ENCODE assay signal across 12 mouse cellular contexts in the genomic region with DNA sequence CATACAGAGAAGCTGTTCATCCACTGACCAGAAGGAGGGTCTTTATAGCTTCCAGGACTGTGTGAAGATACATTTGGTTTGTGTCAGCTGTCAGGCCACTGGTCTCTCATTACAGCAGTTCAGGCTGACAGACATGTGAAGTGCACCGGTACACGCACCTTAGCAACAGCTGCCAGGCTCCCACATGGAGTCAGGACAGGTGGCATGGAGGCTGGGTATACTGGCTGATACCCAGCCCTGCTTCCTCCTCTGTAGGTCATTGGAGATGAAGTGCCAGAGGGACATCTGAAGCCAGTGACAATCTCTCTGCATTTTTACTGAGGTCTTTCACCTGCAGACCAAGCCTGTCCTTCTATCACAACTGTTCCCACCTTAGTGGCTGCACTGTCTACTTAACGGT.
DNase-seq lines count a peak whose midpoint lies in the region.
"Had no signal": no experiment of that assay in that cellular context is flagged by ENCODE, and none has a peak within 500 bp of the region (broad histone marks: within the 10 kb centered on the region; RNA-seq: fewer than 3 reads in every experiment).

No protein-coding gene starts in this region.

- peak; percentile 50 for DNase-seq in gastrocnemius, adult 18-20 months (ENCODE audit: low spot score)
- DNase-seq in gastrocnemius, postnatal 10 days, result no peak
- DNase-seq in brain, adult 2 months (ENCODE audit: low read depth, low spot score), result peak; percentile 54
- peak; percentile 57 for DNase-seq in cerebellum, adult 9-10 months
- peak; percentile 81 for DNase-seq in skeletal muscle tissue, adult 2 months (ENCODE audit: low read depth, low spot score)
- DNase-seq in thymus, postnatal 14 days, result no peak
- DNase-seq: adrenal gland, adult 8-10 months; heart, adult 11 months; kidney, adult 2 months; kidney, postnatal 36 days; right cerebral cortex, postnatal 4 days; thymus, adult 2 months had no signal

Comparison
In these comparisons a context has a peak if more than half of its experiments do, and no peak if none do; other contexts are left out.
1. DNase-seq: peak in gastrocnemius, adult 18-20 months (single experiment), brain, adult 2 months (single experiment), cerebellum, adult 9-10 months (single experiment) and skeletal muscle tissue, adult 2 months (single experiment); none in gastrocnemius, postnatal 10 days (single experiment) and thymus, postnatal 14 days (single experiment).